Mouse (Mus musculus): Measurements from ENCODE around the gene Gm5134. TPM values are rescaled to one million over a fixed set of nuclear protein-coding genes. Genes with fewer than 3 reads are reported as not detected.

The Gm5134 gene
- total and polyA plus RNA-seq, 3 experiments: not detected

- H3K4me1 ChIP-seq (ENCODE audit: insufficient read depth, low read depth, low read length): peaks cover 15% of the 10 kb centered on the region
- no peaks in the 10 kb centered on the region for H3K9me3 ChIP-seq (replicated peaks)
- ATAC-seq (ENCODE audit: extremely low read depth, insufficient number of reproducible peaks, low FRiP score, poor library complexity, severe bottlenecking) (no peak), DNase-seq (ENCODE audit: low spot score) (no peak)
- no peak overlapping the region for H3K4me3 ChIP-seq (ENCODE audit: low read depth, low read length)
- no peaks in the 10 kb centered on the region for H3K36me3 ChIP-seq (replicated peaks)
- no peak for TF ChIP-seq TAL1 (conservative IDR thresholded peaks at IDR 0.05; ENCODE audit: low read depth, low read length)
- no peak for TF ChIP-seq GATA2 (IDR thresholded peaks at IDR 0.05; ENCODE audit: borderline replicate concordance, low read depth, low read length)
- no peak for TF ChIP-seq GATA1 (IDR thresholded peaks at IDR 0.05; ENCODE audit: borderline replicate concordance, low read length)
- TF ChIP-seq CTCF (IDR thresholded peaks at IDR 0.05; ENCODE audit: low read depth, low read length): no peak
- H3K27me3 ChIP-seq (ENCODE audit: insufficient read depth, low read length): peaks cover 43% of the 10 kb centered on the region
These were observed 5.0 kb upstream of the Gm5134 start for GRCm38 (mm10) chr10:75949053-75950045.

- no peaks in the 10 kb centered on the region for H3K36me3 ChIP-seq (replicated peaks)
- H3K4me1 ChIP-seq (ENCODE audit: insufficient read depth, low read depth, low read length): peaks cover 15% of the 10 kb centered on the region
- TF ChIP-seq TAL1 (conservative IDR thresholded peaks at IDR 0.05; ENCODE audit: low read depth, low read length): no peak
- no peak for TF ChIP-seq CTCF (IDR thresholded peaks at IDR 0.05; ENCODE audit: low read depth, low read length)
- TF ChIP-seq POLR2AphosphoS5 (IDR thresholded peaks at IDR 0.05; ENCODE audit: insufficient replicate concordance, low read depth, low read length): no peak
- no peak for TF ChIP-seq GATA2 (IDR thresholded peaks at IDR 0.05; ENCODE audit: borderline replicate concordance, low read depth, low read length)
- no peak for TF ChIP-seq GATA1 (IDR thresholded peaks at IDR 0.05; ENCODE audit: borderline replicate concordance, low read length)
- no peak for DNase-seq (ENCODE audit: low spot score)
- H3K9me3 ChIP-seq (replicated peaks): no peaks in the 10 kb centered on the region
- ATAC-seq (ENCODE audit: extremely low read depth, insufficient number of reproducible peaks, low FRiP score, poor library complexity, severe bottlenecking): no peak
- no peak overlapping the region for H3K4me3 ChIP-seq (ENCODE audit: low read depth, low read length)
- H3K27me3 ChIP-seq (ENCODE audit: insufficient read depth, low read length): peaks cover 46% of the 10 kb centered on the region
These were observed 3.5 kb upstream of the Gm5134 start for GRCm38 (mm10) chr10:75950791-75951210.

GRCm38 (mm10) chr10:75951424-75952050 lies 2.8 kb upstream of the Gm5134 start:
- H3K9me3 ChIP-seq (replicated peaks): no peaks in the 10 kb centered on the region
- DNase-seq (ENCODE audit: low spot score) (no peak), ATAC-seq (ENCODE audit: extremely low read depth, insufficient number of reproducible peaks, low FRiP score, poor library complexity, severe bottlenecking) (peak; percentile 22; the same call in 1 of the 2 replicates)
- peaks cover 46% of the 10 kb centered on the region for H3K27me3 ChIP-seq (ENCODE audit: insufficient read depth, low read length)
- no peak overlapping the region for H3K4me3 ChIP-seq (ENCODE audit: low read depth, low read length)
- no peaks in the 10 kb centered on the region for H3K36me3 ChIP-seq (replicated peaks)
- TF ChIP-seq TAL1 (conservative IDR thresholded peaks at IDR 0.05; ENCODE audit: low read depth, low read length) (no peak), GATA1 (IDR thresholded peaks at IDR 0.05; ENCODE audit: borderline replicate concordance, low read length) (no peak), POLR2AphosphoS5 (IDR thresholded peaks at IDR 0.05; ENCODE audit: insufficient replicate concordance, low read depth, low read length) (no peak), CTCF (IDR thresholded peaks at IDR 0.05; ENCODE audit: low read depth, low read length) (peak; percentile 18; the same call in 1 of the 2 replicates), GATA2 (IDR thresholded peaks at IDR 0.05; ENCODE audit: borderline replicate concordance, low read depth, low read length) (no peak)
- peaks cover 15% of the 10 kb centered on the region for H3K4me1 ChIP-seq (ENCODE audit: insufficient read depth, low read depth, low read length)

- ATAC-seq (ENCODE audit: extremely low read depth, insufficient number of reproducible peaks, low FRiP score, poor library complexity, severe bottlenecking) (no peak), DNase-seq (ENCODE audit: low spot score) (no peak)
- H3K9me3 ChIP-seq (replicated peaks): peaks cover 7% of the 10 kb centered on the region
- H3K27me3 ChIP-seq (ENCODE audit: insufficient read depth, low read length): no peaks in the 10 kb centered on the region
- H3K36me3 ChIP-seq (replicated peaks): no peaks in the 10 kb centered on the region
- H3K4me1 ChIP-seq (ENCODE audit: insufficient read depth, low read depth, low read length): no peaks in the 10 kb centered on the region
- no peak overlapping the region for H3K4me3 ChIP-seq (ENCODE audit: low read depth, low read length)
- no peak for TF ChIP-seq GATA1 (IDR thresholded peaks at IDR 0.05; ENCODE audit: borderline replicate concordance, low read length)
- no peak for TF ChIP-seq POLR2AphosphoS5 (IDR thresholded peaks at IDR 0.05; ENCODE audit: insufficient replicate concordance, low read depth, low read length)
- TF ChIP-seq GATA2 (IDR thresholded peaks at IDR 0.05; ENCODE audit: borderline replicate concordance, low read depth, low read length): no peak
- TF ChIP-seq TAL1 (conservative IDR thresholded peaks at IDR 0.05; ENCODE audit: low read depth, low read length): no peak
- no peak for TF ChIP-seq CTCF (IDR thresholded peaks at IDR 0.05; ENCODE audit: low read depth, low read length)
These were observed 19.5 kb downstream of the Gm5134 start for GRCm38 (mm10) chr10:75973846-75974245.

DNA sequence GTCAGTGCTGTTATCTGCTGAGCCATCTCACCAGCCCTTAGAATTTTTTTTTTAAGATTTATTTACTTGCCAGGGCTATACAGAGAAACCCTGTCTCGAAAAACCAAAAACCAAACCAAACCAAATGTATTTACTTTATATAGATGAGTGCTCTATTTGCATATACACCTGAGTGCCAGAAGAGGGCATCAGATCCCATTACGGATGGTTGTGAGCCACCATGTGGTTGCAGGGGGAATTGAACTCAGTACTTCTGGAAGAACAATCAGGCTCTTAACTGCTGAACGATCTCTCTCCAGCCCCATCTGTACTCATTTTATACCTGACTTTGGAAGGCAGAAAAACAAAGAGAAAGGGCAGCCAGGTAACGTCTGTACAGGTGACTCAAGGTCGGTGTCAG lies 20.9 kb downstream of the Gm5134 start:
- Histone ChIP-seq H3K4me1 (ENCODE audit: insufficient read depth, low read depth, low read length) (no peaks in the 10 kb centered on the region), H3K27me3 (ENCODE audit: insufficient read depth, low read length) (no peaks in the 10 kb centered on the region), H3K36me3 (replicated peaks) (no peaks in the 10 kb centered on the region), H3K9me3 (replicated peaks) (peaks cover 7% of the 10 kb centered on the region), H3K4me3 (ENCODE audit: low read depth, low read length) (no peak overlapping the region)
- ATAC-seq (ENCODE audit: extremely low read depth, insufficient number of reproducible peaks, low FRiP score, poor library complexity, severe bottlenecking) (no peak), DNase-seq (ENCODE audit: low spot score) (no peak)
- TF ChIP-seq GATA1 (IDR thresholded peaks at IDR 0.05; ENCODE audit: borderline replicate concordance, low read length): no peak
- TF ChIP-seq POLR2AphosphoS5 (IDR thresholded peaks at IDR 0.05; ENCODE audit: insufficient replicate concordance, low read depth, low read length): no peak
- no peak for TF ChIP-seq TAL1 (conservative IDR thresholded peaks at IDR 0.05; ENCODE audit: low read depth, low read length)
- no peak for TF ChIP-seq GATA2 (IDR thresholded peaks at IDR 0.05; ENCODE audit: borderline replicate concordance, low read depth, low read length)
- TF ChIP-seq CTCF (IDR thresholded peaks at IDR 0.05; ENCODE audit: low read depth, low read length): no peak
